Mouse (Mus musculus) liver, embryonic 16.5 days (tissue): ENCODE measurements around the gene Tulp3. TPM values are rescaled to one million over a fixed set of nuclear protein-coding genes. Genes with fewer than 3 reads are reported as not detected.
A peak's percentile ranks its signal among the peaks of the same experiment; 100 is the strongest.

Source experiments
- ATAC-seq: fragments of 200-750 bp; cut with Nextera tagmentation; 2 replicates; pipeline ENCODE4 v1.8.0; 2017; ENCODE audit warnings: low read depth, mild to moderate bottlenecking, moderate number of reproducible peaks, moderate library complexity
- H3K27ac ChIP-seq: fragments of 300-500 bp; sonication (generic); 2 replicates; pipeline ENCODE4 v1.5.1; 2014; ENCODE audit warnings: mild to moderate bottlenecking, low read length
- H3K27me3 ChIP-seq: fragments of 300-500 bp; sonication (generic); 2 replicates; pipeline ENCODE4 v1.6.1; 2014; ENCODE audit warnings: low read depth, low read length, mixed read lengths; ENCODE audit not compliant: control insufficient read depth, insufficient read depth
- H3K36me3 ChIP-seq: fragments of 300-500 bp; sonication (generic); 2 replicates; pipeline ENCODE4 v1.6.1; 2014; ENCODE audit warnings: mild to moderate bottlenecking; ENCODE audit not compliant: control insufficient read depth, insufficient read depth
- H3K4me1 ChIP-seq: fragments of 300-500 bp; sonication (generic); 2 replicates; pipeline ENCODE4 v1.6.1; 2014; ENCODE audit warnings: low read depth, low read length, mixed read lengths; ENCODE audit not compliant: control insufficient read depth
- H3K4me2 ChIP-seq: fragments of 300-500 bp; sonication (generic); 2 replicates; pipeline ENCODE4 v1.6.1; 2014; ENCODE audit warnings: low read depth, low read length, mixed read lengths
- H3K4me3 ChIP-seq: fragments of 300-500 bp; sonication (generic); 2 replicates; pipeline ENCODE4 v1.5.1; 2014; ENCODE audit warnings: low read depth, mild to moderate bottlenecking, low read length
- H3K9ac ChIP-seq: fragments of 300-500 bp; sonication (generic); 2 replicates; pipeline ENCODE4 v1.6.1; 2014; ENCODE audit warnings: low read depth, low read length
- H3K9me3 ChIP-seq: fragments of 300-500 bp; sonication (generic); replicated peaks from 2 replicates; pipeline ENCODE4 v1.6.1; 2016; ENCODE audit warnings: low read length; ENCODE audit not compliant: control insufficient read depth
- WGBS: fragments of 180-500 bp; shearing (Covaris S2); extraction: QIAGEN DNeasy Blood & Tissue Kit; methylation state at CpG from one replicate; pipeline ENCODE4 v1.1.7; 2014; ENCODE audit not compliant: insufficient replicate concordance; 5-methylcytosine and 5-hydroxymethylcytosine counted together
- polyA plus RNA-seq: library from polyadenylated mRNA; unstranded; fragments of >200 nt; fragmentation: Nextera tagmentation; extraction: Ambion mirVana; gene quantifications from 2 replicates; pipeline ENCODE4 v1.2.1, GENCODE M21; 2015

Tulp3 gene
- polyA plus RNA-seq, result 1.4 and 1.7 TPM in 2 replicates

- ATAC-seq, result peak; percentile 100
- Histone ChIP-seq H3K36me3 (peaks cover 22% of the 10 kb centered on the region), H3K9ac (peak within 1 kb of the TSS; percentile 60), H3K27me3 (peaks cover 17% of the 10 kb centered on the region), H3K4me2 (peak within 1 kb of the TSS; percentile 88), H3K9me3 (no peaks in the 10 kb centered on the region), H3K4me3 (peak within 1 kb of the TSS; percentile 71), H3K27ac (no peak within 1 kb of the TSS), H3K4me1 (peaks cover 22% of the 10 kb centered on the region)
- WGBS, result 1% methylated on average over 34 of the region's 42 CpGs
Measured at GRCm38 (mm10) chr6:128355726-128356416, at the start of gene Tulp3. Tulp3 (minus strand) TSS chr6:128355851.

GRCm38 (mm10) chr6:128404708-128405107 is 49.1 kb upstream of the Tulp3 start:
- Histone ChIP-seq H3K4me1 (no peaks in the 10 kb centered on the region), H3K36me3 (peaks cover 9% of the 10 kb centered on the region), H3K4me2 (no peak overlapping the region), H3K9me3 (no peaks in the 10 kb centered on the region), H3K27me3 (no peaks in the 10 kb centered on the region), H3K27ac (no peak overlapping the region), H3K9ac (no peak overlapping the region), H3K4me3 (no peak overlapping the region)
- no peak for ATAC-seq
- WGBS, result 58% methylated on average over 5 of the region's 5 CpGs

- WGBS, result 54% methylated on average over 21 of the region's 21 CpGs
- H3K4me1 ChIP-seq, result no peaks in the 10 kb centered on the region
- H3K9me3 ChIP-seq, result no peaks in the 10 kb centered on the region
- peak overlapping the region; percentile 26; the same call in 1 of the 2 replicates for H3K4me3 ChIP-seq
- no peak overlapping the region; the same call in 1 of the 2 replicates for H3K9ac ChIP-seq
- no peaks in the 10 kb centered on the region for H3K27me3 ChIP-seq
- H3K27ac ChIP-seq, result no peak overlapping the region
- H3K4me2 ChIP-seq, result peak overlapping the region; percentile 30
- peak; percentile 11; the same call in 1 of the 2 replicates for ATAC-seq
- H3K36me3 ChIP-seq, result no peaks in the 10 kb centered on the region
Measured at GRCm38 (mm10) chr6:128399421-128400185, 44.0 kb upstream of the Tulp3 start.

- peak within 1 kb of the TSS; percentile 30 for H3K4me2 ChIP-seq
- no peak within 1 kb of the TSS; the same call in 1 of the 2 replicates for H3K9ac ChIP-seq
- H3K4me3 ChIP-seq, result peak within 1 kb of the TSS; percentile 26; the same call in 1 of the 2 replicates
- H3K36me3 ChIP-seq, result no peaks in the 10 kb centered on the region
- peak within 1 kb of the TSS; percentile 66 for H3K27ac ChIP-seq
- H3K4me1 ChIP-seq, result no peaks in the 10 kb centered on the region
- no peak for ATAC-seq
- no peaks in the 10 kb centered on the region for H3K9me3 ChIP-seq
- 60% methylated on average over 3 of the region's 3 CpGs for WGBS
- no peaks in the 10 kb centered on the region for H3K27me3 ChIP-seq
Measured at GRCm38 (mm10) chr6:128398996-128399395, 43.3 kb upstream of the Tulp3 start, which contains the start of gene Nrip2. Nrip2 (plus strand) TSS chr6:128399296.

- H3K4me2 ChIP-seq, result 0 out of 2 replicates have a peak overlapping the region, but pooled peaks have one; percentile 9
- 51% methylated on average over 7 of the region's 7 CpGs for WGBS
- ATAC-seq, result peak; percentile 79
Measured at GRCm38 (mm10) chr6:128397574-128398261, 42.1 kb upstream of the Tulp3 start.

GRCm38 (mm10) chr6:128390683-128391082 is 35.0 kb upstream of the Tulp3 start:
- H3K27ac ChIP-seq, result no peak overlapping the region
- H3K27me3 ChIP-seq, result no peaks in the 10 kb centered on the region
- no peaks in the 10 kb centered on the region for H3K36me3 ChIP-seq
- no peak overlapping the region for H3K4me2 ChIP-seq
- no peaks in the 10 kb centered on the region for H3K9me3 ChIP-seq
- no peak overlapping the region for H3K4me3 ChIP-seq
- ATAC-seq, result no peak
- WGBS, result 7% methylated on average over 1 of the region's 1 CpGs
- no peak overlapping the region for H3K9ac ChIP-seq
- no peaks in the 10 kb centered on the region for H3K4me1 ChIP-seq

More at GRCm38 (mm10) chr6:128397574-128398261, 42.1 kb upstream of the Tulp3 start:
- Histone ChIP-seq H3K4me1 (no peaks in the 10 kb centered on the region), H3K9me3 (no peaks in the 10 kb centered on the region), H3K36me3 (no peaks in the 10 kb centered on the region), H3K27ac (peak overlapping the region; percentile 66), H3K4me3 (no peak overlapping the region), H3K9ac (no peak overlapping the region), H3K27me3 (no peaks in the 10 kb centered on the region)

GRCm38 (mm10) chr6:128389185-128389584 is 33.5 kb upstream of the Tulp3 start:
- Histone ChIP-seq H3K4me3 (no peak overlapping the region), H3K9me3 (no peaks in the 10 kb centered on the region), H3K36me3 (no peaks in the 10 kb centered on the region), H3K4me2 (no peak overlapping the region), H3K4me1 (no peaks in the 10 kb centered on the region), H3K27ac (no peak overlapping the region), H3K9ac (no peak overlapping the region), H3K27me3 (no peaks in the 10 kb centered on the region)
- no peak for ATAC-seq
- WGBS, result 54% methylated on average over 1 of the region's 1 CpGs

GRCm38 (mm10) chr6:128385026-128385425 is 29.4 kb upstream of the Tulp3 start:
- H3K4me3 ChIP-seq, result no peak overlapping the region
- WGBS, result 53% methylated on average over 1 of the region's 1 CpGs
- no peaks in the 10 kb centered on the region for H3K36me3 ChIP-seq
- no peak overlapping the region for H3K27ac ChIP-seq
- no peaks in the 10 kb centered on the region for H3K4me1 ChIP-seq
- no peak for ATAC-seq
- H3K9ac ChIP-seq, result no peak overlapping the region
- no peaks in the 10 kb centered on the region for H3K27me3 ChIP-seq
- H3K9me3 ChIP-seq, result no peaks in the 10 kb centered on the region
- no peak overlapping the region for H3K4me2 ChIP-seq
